Mouse (Mus musculus) bone marrow macrophage, adult 2 months (primary cell): ENCODE data around the gene Atf2.

Experiments
- CTCF ChIP-seq: IDR thresholded peaks from 2 replicates; pipeline ENCODE4 v1.5.1; 2012; ENCODE audit warnings: low read depth, mild to moderate bottlenecking, low read length, moderate library complexity
- POLR2A ChIP-seq: IDR thresholded peaks from 2 replicates; pipeline ENCODE4 v1.6.1; 2012; ENCODE audit warnings: mild to moderate bottlenecking, low read depth, low read length, borderline replicate concordance

DNA sequence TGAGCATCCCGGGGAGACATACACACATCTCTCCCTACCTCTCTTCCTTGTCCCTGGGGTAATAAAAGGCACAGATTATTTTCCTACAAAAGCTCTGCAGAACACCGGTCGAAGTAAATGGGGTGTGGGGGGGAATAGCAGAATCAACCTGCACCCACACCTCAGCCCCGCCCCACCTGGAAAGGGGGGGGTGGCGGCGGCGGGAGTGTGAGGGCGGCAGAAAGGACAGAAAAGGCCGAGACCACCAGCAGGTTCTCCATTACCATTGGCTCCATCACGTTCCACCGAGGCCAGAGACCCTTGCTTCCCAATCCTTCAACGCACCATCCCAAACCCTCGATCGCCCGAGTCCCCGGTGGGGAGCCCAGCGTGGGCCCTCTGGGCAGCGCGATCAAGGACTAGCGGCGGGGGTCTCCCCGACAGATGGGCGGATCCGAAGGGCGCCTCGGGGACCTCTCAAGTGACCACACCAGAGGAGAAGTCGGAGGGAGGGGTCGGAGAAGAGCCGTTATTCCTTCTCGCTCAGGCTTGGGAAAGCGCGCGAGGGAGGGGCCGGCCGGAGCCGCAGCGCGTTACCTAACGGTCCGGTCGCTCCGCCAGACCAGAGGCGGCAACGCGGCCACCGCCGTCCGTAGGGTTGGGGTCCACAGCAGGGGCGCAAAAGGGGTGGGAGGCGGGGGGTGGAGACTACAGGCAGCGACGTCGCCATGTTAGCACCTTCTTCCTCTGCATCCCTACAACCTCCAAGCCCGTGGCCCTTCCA lies 557 bp downstream of the Atf2 start:
- TF ChIP-seq CTCF (no peak), POLR2A (no peak)
